Mouse (Mus musculus): ENCODE results near the gene Usp21.

Usp21 gene

DNA sequence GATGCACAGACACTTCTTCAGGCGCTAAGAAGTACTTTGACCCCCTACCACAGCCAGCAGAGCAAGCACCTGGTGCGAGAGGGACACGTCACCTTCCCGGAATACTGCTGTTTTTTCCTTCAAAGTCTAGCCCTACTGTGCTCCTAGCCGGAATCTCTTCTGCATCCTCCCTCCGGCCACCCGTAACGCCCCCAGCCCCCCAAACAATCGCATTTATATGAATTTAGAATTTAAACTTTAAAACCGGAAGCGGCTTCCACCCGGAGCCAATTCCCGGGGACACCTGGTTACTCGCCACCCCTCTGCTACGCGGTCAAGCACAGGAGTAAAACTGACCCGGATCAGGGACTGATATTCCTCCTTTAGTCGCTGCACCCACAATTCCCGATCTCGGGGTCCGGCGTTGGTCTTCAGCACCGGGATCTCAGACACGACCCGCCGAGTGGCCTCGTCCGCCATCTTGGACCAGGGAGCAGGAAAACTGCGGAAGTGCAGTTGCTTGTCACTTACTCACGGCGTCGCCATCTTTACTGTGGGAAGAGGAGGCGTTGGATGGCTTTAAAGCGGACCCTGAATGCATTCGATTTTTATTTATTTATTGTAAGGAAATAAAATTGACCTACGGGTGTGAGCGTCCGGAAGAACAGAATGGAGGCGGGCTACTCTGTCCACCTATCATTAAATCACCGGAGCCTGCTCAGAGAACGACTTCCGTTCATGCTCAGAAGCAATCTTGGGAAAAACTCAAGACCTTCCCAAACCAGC lies 6.7 kb upstream of the Usp21 start, which contains the start of gene Ufc1:
Ufc1 (minus strand) TSS at position 727 of the 765 bp plus-strand sequence.
- CTCF ChIA-PET: interaction anchor here in 2 of 4 experiments (0.7 to 1.5 kb wide), 3 partner anchors 13 to 59 kb away, joined by 3 to 8 read pairs (median 3); partner anchors contain the start of genes B4galt3 (in 1 of the 2) and Ppox (in 1 of the 2)
- POLR2A ChIA-PET: interaction anchor here in 3 of 4 experiments (0.7 to 3.0 kb wide), 30 partner anchors 8 to 401 kb away, joined by 3 to 22 read pairs (median 5); partner anchors contain the start of genes B4galt3 (in 2 of the 3), Dedd (in 2 of the 3), Ppox (in 2 of the 3) and Klhdc9 (in 1 of the 3)

GRCm38 (mm10) chr1:171293906-171294297 lies 6.1 kb upstream of the Usp21 start:
- POLR2A ChIA-PET: interaction anchor here in 3 of 4 experiments (0.5 to 3.0 kb wide), 18 partner anchors 8 to 981 kb away, joined by 3 to 22 read pairs (median 3); partner anchors contain the start of genes B4galt3 (in 2 of the 3), Dedd (in 2 of the 3), Ppox (in 2 of the 3) and Pcp4l1 (in 1 of the 3)

GRCm38 (mm10) chr1:171293351-171293750 lies 5.6 kb upstream of the Usp21 start:
- ChIA-PET CTCF (interaction anchor here in 2 of 4 experiments (0.7 to 1.7 kb wide), 2 partner anchors 12 to 60 kb away, joined by 3 to 4 read pairs; partner anchors contain the start of gene Ppox (in 1 of the 2)), POLR2A (interaction anchor here in 3 of 4 experiments (0.5 to 3.0 kb wide), 21 partner anchors 8 to 981 kb away, joined by 3 to 22 read pairs (median 3); partner anchors contain the start of genes B4galt3 (in 2 of the 3), Dedd (in 2 of the 3), Ppox (in 2 of the 3) and Nit1 (in 1 of the 3))

More at GRCm38 (mm10) chr1:171293906-171294297, 6.1 kb upstream of the Usp21 start:
- CTCF ChIA-PET: interaction anchor here in 1 of 4 experiments (0.7 kb wide), 1 partner anchor 60 kb away, joined by 3 read pairs; no protein-coding TSS in a partner anchor

DNA sequence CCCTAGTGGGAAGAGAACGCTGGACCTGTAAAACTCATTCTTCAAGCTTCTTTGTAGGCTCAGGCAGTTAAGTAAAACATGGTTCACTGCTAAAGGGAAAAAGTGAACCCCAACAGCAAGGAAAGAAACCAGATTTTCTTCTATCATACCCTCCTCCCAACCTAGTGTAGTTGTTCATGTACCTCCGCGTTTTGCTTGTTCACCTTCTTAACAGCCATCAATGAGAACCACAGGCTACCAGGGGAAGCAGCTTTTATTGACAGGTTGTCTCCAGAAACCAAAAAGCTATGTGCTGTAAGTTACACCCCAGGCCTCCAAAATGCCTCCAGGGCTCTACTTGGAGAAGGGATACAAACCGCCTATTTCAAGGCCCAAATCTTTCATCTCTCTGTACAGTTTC lies 537 bp upstream of the Usp21 start:
- CTCF ChIA-PET: interaction anchor here in 1 of 4 experiments (0.6 kb wide), 1 partner anchor 268 kb away, joined by 3 read pairs; no protein-coding TSS in a partner anchor
- POLR2A ChIA-PET: interaction anchor here in 3 of 4 experiments (1.1 to 6.3 kb wide), 16 partner anchors 10 to 57 kb away, joined by 3 to 46 read pairs (median 5); partner anchors contain the start of genes B4galt3 (in 3 of the 3), Nit1 (in 2 of the 3), Pfdn2 (in 2 of the 3) and Adamts4 (in 1 of the 3)

DNA sequence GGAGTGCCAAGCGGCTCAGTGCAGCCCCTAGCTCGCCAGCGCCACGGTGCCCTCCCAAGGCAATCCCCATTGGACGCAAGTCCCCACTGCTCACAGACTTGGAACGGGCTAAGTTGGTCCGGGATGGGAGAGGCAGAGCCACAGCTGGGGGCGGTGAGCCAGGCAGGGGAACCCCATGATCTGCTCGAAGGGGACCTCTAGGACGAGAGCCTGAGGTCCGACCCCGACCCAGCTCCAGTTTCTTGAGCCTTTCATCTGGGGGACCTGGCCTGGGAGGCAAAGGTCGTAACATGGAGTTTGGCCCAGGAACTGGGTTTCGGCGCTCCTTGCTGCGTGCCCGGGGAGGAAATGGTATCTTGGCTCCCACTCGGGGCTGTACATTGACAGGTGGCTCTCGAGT lies 1.3 kb downstream of the Usp21 start:
- CTCF ChIA-PET: interaction anchor here in 1 of 4 experiments (1.0 kb wide), 1 partner anchor 36 kb away, joined by 3 read pairs; no protein-coding TSS in a partner anchor
- POLR2A ChIA-PET: interaction anchor here (1.0 to 6.3 kb wide), 12 partner anchors 8 to 151 kb away, joined by 3 to 119 read pairs (median 6); partner anchors contain the start of genes B4galt3 (in 3 of the 4), Dedd (in 3 of the 4) and F11r (in 1 of the 4)

DNA sequence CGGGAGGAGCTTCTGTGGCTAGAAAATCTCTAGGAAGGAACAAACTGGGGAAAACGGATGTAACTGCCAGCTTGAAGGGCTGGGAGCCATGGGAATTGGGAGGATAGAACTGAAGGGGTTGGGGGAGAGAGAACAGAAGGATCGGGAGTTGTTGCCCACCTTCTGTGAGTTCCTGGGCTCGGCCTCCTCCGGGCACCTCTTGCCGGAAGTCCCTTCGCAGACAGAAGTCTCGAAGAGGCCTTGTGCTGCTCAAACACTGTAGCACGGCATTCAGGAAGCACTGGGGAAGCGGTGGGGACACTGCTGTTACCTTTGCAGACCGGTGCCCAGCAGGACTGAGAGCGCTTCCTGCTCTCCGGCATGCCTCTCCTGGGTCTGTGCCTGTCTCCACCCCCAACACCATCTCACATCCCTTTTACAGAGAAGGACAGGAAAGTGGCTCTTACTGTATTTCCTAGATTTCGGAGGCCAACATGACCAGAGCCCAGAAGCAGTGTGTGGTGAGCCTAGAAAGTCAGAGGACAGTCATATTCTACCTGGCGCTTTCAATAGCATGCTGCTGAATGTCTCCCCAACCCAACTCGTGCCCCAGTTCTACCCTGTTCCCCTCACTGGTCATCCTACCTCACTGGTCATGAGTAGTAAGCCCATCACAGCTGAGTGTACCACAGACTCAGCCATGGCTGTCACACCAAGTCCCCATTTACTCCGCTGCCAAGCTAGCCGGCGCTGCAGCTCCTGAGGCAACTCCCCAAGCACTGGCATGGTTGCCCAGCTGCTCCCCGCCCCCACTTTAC lies 2.5 kb downstream of the Usp21 start:
- POLR2A ChIA-PET: interaction anchor here (0.9 to 6.3 kb wide), 13 partner anchors 8 to 175 kb away, joined by 3 to 119 read pairs (median 4); partner anchors contain the start of genes B4galt3 (in 3 of the 4), Dedd (in 1 of the 4), Nit1 (in 1 of the 4) and Pfdn2 (in 1 of the 4)
- CTCF ChIA-PET: interaction anchor here in 2 of 4 experiments (0.5 to 1.8 kb wide), 2 partner anchors 149 to 174 kb away, joined by 3 to 6 read pairs; no protein-coding TSS in a partner anchor

DNA sequence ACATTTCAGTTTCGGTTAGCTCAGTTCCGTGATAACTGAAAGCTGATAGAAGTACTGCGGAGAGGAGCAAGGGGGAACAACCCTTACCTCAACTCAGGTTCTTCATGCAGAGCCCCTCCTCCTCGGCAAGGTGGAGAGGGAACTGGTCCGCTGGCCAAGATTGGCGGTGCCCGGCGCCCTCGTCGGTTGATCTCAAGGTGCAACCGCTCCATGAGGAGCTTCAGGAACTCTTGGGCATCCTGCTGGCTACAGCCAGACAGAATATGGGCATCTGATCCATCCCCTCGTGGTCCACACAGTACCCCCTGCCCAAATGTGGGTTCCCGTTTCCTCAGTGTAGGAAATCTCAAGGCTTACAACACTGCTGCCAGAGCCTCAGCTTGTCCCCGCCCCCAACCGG lies 3.3 kb downstream of the Usp21 start:
- ChIA-PET CTCF (interaction anchor here in 1 of 4 experiments (1.8 kb wide), 1 partner anchor 173 kb away, joined by 6 read pairs; no protein-coding TSS in a partner anchor), POLR2A (interaction anchor here (0.9 to 6.3 kb wide), 14 partner anchors 8 to 174 kb away, joined by 3 to 119 read pairs (median 4); partner anchors contain the start of genes B4galt3 (in 3 of the 4), Dedd (in 1 of the 4), Klhdc9 (in 1 of the 4) and Nit1 (in 1 of the 4))

- POLR2A ChIA-PET: interaction anchor here in 3 of 4 experiments (0.7 to 6.3 kb wide), 8 partner anchors 8 to 173 kb away, joined by 3 to 119 read pairs (median 4); partner anchors contain the start of genes B4galt3 (in 2 of the 3) and Klhdc9 (in 1 of the 3)
- CTCF ChIA-PET: interaction anchor here in 3 of 4 experiments (0.5 to 1.8 kb wide), 3 partner anchors 73 to 172 kb away, joined by 4 to 9 read pairs (median 6); no protein-coding TSS in a partner anchor
Measured at GRCm38 (mm10) chr1:171283188-171284160, 4.3 kb downstream of the Usp21 start.

- ChIA-PET CTCF (interaction anchor here in 3 of 4 experiments (0.6 to 2.3 kb wide), 29 partner anchors 8 to 414 kb away, joined by 3 to 38 read pairs (median 5); partner anchors contain the start of genes B4galt3 (in 3 of the 3), Dedd (in 1 of the 3), Tomm40l (in 1 of the 3) and Ufc1 (in 1 of the 3)), POLR2A (interaction anchor here (0.8 to 6.2 kb wide), 30 partner anchors 9 to 222 kb away, joined by 3 to 119 read pairs (median 6); partner anchors contain the start of genes B4galt3 (in 4 of the 4), Ufc1 (in 2 of the 4), Adamts4 (in 1 of the 4) and Alyref2 (in 1 of the 4))
Measured at GRCm38 (mm10) chr1:171282086-171282805, 5.5 kb downstream of the Usp21 start.

DNA sequence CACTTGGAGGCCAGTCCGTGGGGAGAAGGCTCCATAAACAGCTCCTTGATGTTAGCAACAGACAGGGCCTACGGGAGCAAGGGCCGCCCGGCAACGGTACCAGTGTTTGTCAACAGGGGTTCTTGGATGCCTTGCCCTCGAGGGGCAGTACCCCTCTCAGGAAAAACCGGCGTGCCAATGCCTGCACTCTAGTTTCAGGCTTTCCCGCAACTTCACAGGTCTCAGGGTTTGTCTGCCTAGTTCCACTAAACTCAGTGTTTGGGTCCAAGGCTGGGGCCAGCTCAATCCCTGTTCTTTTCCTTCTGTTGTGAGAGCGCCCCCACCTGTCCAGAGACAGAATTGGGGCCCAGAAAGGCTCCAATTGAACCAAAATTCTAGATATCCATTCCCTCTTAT lies 6.3 kb downstream of the Usp21 start:
- ChIA-PET CTCF (interaction anchor here (0.5 to 2.3 kb wide), 56 partner anchors 9 to 413 kb away, joined by 3 to 38 read pairs (median 5); partner anchors contain the start of genes B4galt3 (in 3 of the 4), Dedd (in 2 of the 4), F11r (in 1 of the 4) and Fcer1g (in 1 of the 4)), POLR2A (interaction anchor here (0.6 to 6.2 kb wide), 88 partner anchors 8 to 413 kb away, joined by 3 to 119 read pairs (median 4); partner anchors contain the start of genes B4galt3 (in 4 of the 4), Dedd (in 3 of the 4), Nit1 (in 3 of the 4) and Pfdn2 (in 3 of the 4))

- CTCF ChIA-PET: interaction anchor here (0.5 to 2.3 kb wide), 57 partner anchors 9 to 413 kb away, joined by 3 to 38 read pairs (median 5); partner anchors contain the start of genes B4galt3 (in 3 of the 4), Dedd (in 2 of the 4), F11r (in 1 of the 4) and Fcer1g (in 1 of the 4)
- POLR2A ChIA-PET: interaction anchor here (0.6 to 6.2 kb wide), 90 partner anchors 9 to 413 kb away, joined by 3 to 119 read pairs (median 4); partner anchors contain the start of genes B4galt3 (in 4 of the 4), Adamts4 (in 3 of the 4), Dedd (in 3 of the 4) and Nit1 (in 3 of the 4)
Measured at GRCm38 (mm10) chr1:171280916-171281527, 6.8 kb downstream of the Usp21 start, which contains the start of gene Ppox. Gene Ppox, minus strand, starts transcription at chr1:171281186.

DNA sequence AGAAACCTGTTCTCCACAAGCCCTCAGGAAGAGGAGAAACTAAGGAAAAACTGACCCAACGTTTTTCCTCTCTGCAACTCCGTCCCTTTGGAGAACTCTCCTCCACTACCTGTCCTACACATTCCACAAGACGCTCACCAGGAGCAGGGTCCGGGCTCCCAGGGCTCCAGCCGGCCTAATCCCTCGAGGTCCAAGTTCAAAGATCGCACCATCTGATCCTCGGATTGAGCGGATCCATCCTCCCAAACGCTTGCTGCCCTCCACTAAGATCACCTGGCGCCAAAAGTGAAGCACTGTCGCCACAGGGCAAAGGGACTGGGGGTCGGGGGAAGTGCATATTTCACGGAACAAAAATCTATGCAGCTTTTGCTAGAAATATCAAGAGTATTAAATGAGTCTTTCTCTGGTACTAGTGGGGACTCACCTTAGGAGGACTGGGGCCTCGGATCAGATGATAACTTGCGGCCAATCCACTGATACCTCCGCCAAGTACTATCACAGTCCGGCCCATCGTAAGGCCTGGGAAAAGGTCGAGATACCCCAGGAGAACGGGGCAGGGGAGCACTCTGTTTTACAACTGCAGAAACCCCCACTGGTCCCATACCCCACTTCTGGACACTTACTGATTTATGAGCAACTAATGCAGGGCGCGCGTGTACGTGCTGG lies 7.4 kb downstream of the Usp21 start:
- ChIA-PET CTCF (interaction anchor here (0.6 to 2.3 kb wide), 40 partner anchors 9 to 379 kb away, joined by 3 to 38 read pairs (median 5); partner anchors contain the start of genes B4galt3 (in 3 of the 4), Dedd (in 1 of the 4), F11r (in 1 of the 4) and Klhdc9 (in 1 of the 4)), POLR2A (interaction anchor here in 3 of 4 experiments (0.6 to 6.2 kb wide), 67 partner anchors 9 to 412 kb away, joined by 3 to 119 read pairs (median 5); partner anchors contain the start of genes B4galt3 (in 3 of the 3), Dedd (in 3 of the 3), Alyref2 (in 2 of the 3) and Klhdc9 (in 2 of the 3))

DNA sequence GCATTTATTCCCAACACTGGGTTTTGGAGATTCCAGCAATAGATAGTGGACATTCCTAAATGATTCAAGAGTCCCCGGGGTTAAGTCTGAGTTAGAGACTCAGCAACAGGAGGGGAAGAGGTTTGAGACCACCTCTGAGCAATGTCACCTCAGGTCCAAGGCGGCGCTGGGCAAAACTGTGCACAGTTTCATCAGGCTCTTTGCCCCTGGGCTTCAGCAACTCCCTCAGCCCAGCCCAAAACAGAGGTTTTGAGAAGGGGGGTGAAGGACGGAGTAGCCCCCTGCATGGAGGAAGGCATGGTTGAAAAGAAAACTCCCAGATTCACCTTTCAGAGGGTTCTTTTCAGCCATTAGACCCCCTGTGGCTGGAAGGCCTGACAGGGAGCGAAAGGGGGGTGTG lies 8.1 kb downstream of the Usp21 start:
- ChIA-PET POLR2A (interaction anchor here in 1 of 4 experiments (2.8 kb wide), 1 partner anchor 10 kb away, joined by 7 read pairs; no protein-coding TSS in a partner anchor), CTCF (interaction anchor here in 2 of 4 experiments (0.6 to 2.2 kb wide), 3 partner anchors 9 to 178 kb away, joined by 3 to 38 read pairs (median 5); partner anchors contain the start of gene B4galt3 (in 1 of the 2))

All from embryonic stem cell, embryonic (primary cell).